Mouse (Mus musculus) sigmoid colon, adult 10 weeks (tissue): ENCODE data around the gene 5730507C01Rik. TPM values are rescaled to one million over a fixed set of nuclear protein-coding genes. Genes with fewer than 3 reads are reported as not detected.

Experiments used
- polyA plus RNA-seq: library from polyadenylated mRNA; stranded (reverse); fragments of 350-450 nt; fragmentation: Illumina TruSeq; extraction: RNeasy Lipid Tissue Mini Kit (QIAGEN cat#74804); gene quantifications from one replicate; pipeline ENCODE4 v1.2.3, GENCODE M21; 2014; ENCODE audit warnings: low read depth, low replicate concordance

Gene 5730507C01Rik
- polyA plus RNA-seq = 2.6 TPM

GRCm38 (mm10) chr12:18514171-18514570 lies at the start of gene 5730507C01Rik:
Gene 5730507C01Rik (plus strand): TSS chr12:18514510.

